Mouse (Mus musculus): ENCODE results near the gene Olfr20.
"Not testable (repeated sequence)": the region's sequence is repeated elsewhere in the genome, so short reads cannot be mapped to it uniquely, and the experiment has no call there.

Gene Olfr20

DNA sequence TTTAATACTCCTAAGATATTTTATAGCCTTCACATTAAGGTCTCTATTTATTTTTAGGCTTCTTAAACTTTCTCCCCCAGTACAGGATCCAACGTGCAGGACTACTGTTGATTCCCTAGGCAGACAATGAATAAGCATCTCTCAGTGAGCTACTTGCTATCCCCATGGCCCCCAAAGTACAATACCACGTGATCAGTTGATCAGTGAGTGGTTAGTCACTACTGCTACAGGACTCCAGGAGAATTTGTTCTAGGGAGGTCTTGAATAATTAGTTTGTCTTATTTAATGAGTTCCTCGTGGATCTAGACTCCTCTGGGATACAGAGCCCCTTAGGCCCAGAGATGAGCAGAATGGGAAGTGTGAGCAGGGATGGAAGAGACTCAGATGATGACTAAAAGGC is at the start of gene Olfr20:
Gene Olfr20, plus strand, starts transcription at position 301 of the 400 bp plus-strand sequence.
- DNase-seq (ENCODE audit: low read depth, low spot score), result no peak

- no peak for DNase-seq (ENCODE audit: low read depth, low spot score)
Measured at GRCm38 (mm10) chr11:73303123-73303522, 47.5 kb upstream of the Olfr20 start.

- DNase-seq (ENCODE audit: low read depth, low spot score), result no peak
Measured at GRCm38 (mm10) chr11:73315961-73316360, 34.6 kb upstream of the Olfr20 start.

DNA sequence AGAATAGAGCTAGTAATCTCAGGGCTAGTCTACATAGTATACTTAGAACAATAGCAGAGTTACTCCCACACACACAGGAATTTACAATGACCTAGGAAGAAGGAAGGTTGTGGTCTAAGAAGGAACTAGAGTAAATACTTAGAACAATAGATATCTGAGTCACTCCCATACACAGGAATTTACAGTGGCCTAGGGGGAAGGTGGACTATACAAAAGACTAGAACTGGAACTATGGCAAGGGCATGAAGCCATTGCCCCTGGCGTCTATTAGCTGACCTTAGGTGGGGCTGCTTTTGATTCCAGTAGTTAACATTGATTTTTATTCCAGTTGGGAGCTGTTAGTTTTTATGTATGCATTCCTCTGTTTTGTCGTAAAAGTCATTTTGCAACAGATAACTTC is 32.0 kb upstream of the Olfr20 start:
- not testable (repeated sequence) for DNase-seq (ENCODE audit: low read depth, low spot score)

DNA sequence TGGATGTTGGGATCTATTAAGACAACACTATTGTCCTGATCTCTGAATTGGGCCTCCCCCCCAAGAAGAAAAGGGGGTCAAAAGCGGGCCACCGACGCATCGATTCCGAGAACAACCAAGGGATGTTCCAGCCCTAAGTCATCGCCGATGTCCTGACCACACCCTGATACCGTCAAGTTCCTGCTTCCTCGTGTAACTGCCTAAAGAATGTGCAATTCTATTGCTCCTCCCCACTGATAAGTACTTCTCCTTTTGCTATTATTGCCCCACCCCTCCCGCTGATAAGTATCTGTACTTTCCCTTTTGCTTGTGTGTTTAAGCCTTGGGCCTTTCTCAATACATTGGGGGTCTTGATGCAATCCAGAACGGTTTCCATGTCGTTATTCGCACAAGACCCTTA is 29.5 kb upstream of the Olfr20 start:
- not testable (repeated sequence) for DNase-seq (ENCODE audit: low read depth, low spot score)

DNA sequence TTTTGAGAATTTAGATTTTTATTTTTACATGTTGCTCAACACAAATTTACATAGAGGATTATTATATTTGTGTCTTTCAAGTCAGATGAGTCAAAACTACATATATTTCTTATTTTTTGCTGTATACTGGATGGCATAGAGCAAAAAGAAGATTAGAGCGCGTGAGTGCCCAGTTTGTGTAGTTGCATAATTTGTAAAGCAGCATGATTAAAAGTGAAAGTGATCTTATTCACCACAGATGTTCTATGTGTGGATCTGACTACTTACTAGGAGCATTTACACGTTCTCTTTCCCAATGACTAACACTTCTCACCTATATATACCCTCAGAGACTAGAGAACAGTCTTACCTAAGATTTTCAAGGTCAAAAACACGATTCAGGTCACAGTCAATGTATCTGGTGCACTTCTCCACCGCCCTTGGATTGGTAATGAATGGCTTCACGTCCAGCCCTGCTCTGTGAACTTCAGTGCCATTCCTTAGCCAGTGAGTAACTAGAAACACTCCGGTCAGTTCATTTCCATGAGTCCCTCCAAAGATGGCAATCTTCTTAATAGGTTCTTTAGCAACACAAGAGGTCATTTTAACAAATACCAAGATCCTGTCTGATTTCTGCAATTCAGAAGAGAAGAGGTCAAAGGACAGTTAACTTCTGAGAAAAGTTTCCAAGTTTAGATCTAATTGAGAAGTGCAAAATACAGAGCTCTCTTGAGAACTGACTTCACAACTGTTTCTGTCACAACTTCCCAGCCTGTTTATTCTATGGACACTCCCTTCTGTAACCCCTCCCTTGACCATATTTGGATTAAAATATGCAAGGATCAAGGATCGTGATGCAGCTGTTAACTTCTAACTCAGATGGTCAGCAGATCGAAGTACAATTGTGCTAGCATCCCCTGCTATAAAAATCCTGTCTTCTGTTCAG is 26.4 kb upstream of the Olfr20 start:
- no peak for DNase-seq (ENCODE audit: low read depth, low spot score)

GRCm38 (mm10) chr11:73326485-73326886 is 24.1 kb upstream of the Olfr20 start:
- DNase-seq (ENCODE audit: low read depth, low spot score), result no peak

DNA sequence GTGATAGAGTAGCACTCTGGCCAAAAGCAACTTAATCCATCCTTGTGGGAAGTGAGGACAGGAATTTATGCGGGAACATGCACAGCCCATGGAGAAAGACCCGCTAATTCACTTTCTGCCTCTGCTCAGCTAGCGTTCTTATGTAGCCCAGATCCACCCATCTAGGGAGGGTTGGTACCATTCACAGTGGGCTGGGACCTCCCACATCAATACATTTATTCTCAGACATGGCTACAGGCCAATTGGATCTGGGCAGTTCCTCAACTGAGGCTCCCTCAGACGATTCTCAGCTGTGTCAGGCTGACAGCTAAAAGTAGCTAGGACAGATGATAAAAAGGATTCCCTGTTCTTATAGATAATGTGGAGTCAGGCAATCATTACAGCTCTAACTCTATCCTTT is 23.2 kb upstream of the Olfr20 start:
- no peak for DNase-seq (ENCODE audit: low read depth, low spot score)

DNA sequence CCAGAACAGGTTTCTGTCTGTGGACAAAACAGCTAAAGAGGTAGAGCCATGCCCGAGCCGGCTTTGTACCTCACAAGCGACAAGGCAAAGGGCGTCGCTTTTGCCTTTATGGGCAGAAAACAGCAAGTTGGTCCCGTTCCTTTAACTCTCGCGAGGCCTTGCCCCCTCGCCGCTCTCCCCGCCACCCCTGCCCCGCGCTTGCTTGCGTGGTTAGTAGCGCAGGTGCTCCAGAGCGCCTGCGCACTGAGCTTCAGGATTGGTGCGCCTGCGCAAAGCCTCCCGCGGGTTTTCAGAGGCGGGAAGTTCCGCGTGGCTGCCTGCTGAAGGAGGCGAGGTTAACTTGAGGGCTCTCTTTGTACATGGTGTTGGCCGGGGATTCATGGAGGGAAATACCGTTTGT is 21.1 kb upstream of the Olfr20 start, which contains the start of the genes Aspa, Gm49340 and Spata22:
Gene Aspa, minus strand, starts transcription at position 155 of the 400 bp plus-strand sequence.
Gene Gm49340, plus strand, starts transcription at position 300 of the 400 bp plus-strand sequence.
Gene Spata22, plus strand, starts transcription at position 300 of the 400 bp plus-strand sequence.
- no peak for DNase-seq (ENCODE audit: low read depth, low spot score)

DNA sequence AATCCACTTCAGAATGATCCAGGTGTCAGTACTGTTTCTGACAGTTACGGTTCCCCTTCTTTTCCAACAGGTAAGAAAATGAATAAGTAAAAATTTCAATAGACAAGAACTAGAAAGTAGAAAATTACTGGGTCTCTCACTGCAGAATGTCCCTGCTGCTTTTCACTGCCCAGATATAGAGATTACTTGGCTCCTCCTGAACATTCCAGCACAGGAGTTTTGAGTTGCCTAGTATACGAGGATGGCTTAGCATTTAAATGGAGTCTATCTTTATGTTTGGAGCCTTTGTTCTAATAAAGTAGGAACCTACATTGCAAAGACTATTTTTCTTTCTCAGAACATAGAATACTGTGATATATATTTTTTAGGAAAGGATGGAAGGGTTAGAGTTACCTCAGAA is 17.2 kb upstream of the Olfr20 start:
- DNase-seq (ENCODE audit: low read depth, low spot score), result no peak

DNA sequence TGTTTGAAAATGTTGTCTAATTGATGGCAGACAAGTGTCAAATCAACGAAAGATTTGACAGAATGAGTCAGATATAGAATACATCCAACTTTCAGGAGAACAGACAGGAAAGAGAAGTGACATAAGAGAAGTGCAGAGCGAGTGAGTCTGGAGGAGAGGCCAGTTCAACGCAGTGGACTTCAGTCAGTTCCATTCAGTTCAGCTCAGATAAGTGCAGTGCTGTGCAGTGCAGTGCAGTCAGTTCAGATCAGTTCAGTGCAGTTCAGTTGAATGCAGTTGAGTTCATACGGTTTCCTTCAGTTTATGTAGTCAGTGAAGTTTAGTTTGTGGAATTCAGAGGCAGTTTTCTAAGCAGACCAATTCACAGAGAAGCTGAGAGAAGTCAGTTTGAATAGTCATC is 13.7 kb upstream of the Olfr20 start:
- no peak for DNase-seq (ENCODE audit: low read depth, low spot score)

- DNase-seq (ENCODE audit: low read depth, low spot score), result no peak
Measured at GRCm38 (mm10) chr11:73370946-73371345, 20.4 kb downstream of the Olfr20 start, which contains the start of gene Olfr376. Olfr376 (plus strand) TSS chr11:73371246.

- no peak for DNase-seq (ENCODE audit: low read depth, low spot score)
Measured at GRCm38 (mm10) chr11:73395374-73395773, 44.8 kb downstream of the Olfr20 start.

DNA sequence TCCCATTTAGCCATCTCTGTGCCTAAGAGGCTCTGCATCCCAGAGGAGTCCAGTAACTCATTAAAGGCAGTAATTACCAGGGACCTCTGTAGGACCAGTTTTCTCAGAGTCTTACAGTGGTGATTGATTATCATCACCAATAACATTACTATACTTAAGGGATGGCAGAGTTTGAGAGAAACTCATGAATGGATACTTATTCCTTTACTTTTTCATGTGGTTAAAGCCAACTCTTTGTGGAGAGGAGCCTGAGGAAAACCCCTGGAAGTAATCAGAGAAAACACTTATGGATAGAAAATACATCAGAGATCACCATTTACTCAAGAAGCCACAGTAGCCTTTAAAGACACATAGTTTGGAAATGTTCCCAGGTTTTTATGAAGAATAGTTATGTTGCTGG is 48.9 kb downstream of the Olfr20 start, which contains the start of gene Olfr1:
Gene Olfr1, minus strand, starts transcription at position 101 of the 400 bp plus-strand sequence.
- DNase-seq (ENCODE audit: low read depth, low spot score), result no peak

All from retina, postnatal 7 days (tissue).